Mouse (Mus musculus): ENCODE measurements around the gene Ptpa.

GRCm38 (mm10) chr2:30448371-30448770 lies 32.5 kb downstream of the Ptpa start:
- TF ChIP-seq EP300 (IDR thresholded peaks at IDR 0.05) (no peak), CTCF (IDR thresholded peaks at IDR 0.05) (no peak)

All from lung, postnatal 0 days (tissue).